ENCODE assay signal across 15 mouse cellular contexts in the genomic region with DNA sequence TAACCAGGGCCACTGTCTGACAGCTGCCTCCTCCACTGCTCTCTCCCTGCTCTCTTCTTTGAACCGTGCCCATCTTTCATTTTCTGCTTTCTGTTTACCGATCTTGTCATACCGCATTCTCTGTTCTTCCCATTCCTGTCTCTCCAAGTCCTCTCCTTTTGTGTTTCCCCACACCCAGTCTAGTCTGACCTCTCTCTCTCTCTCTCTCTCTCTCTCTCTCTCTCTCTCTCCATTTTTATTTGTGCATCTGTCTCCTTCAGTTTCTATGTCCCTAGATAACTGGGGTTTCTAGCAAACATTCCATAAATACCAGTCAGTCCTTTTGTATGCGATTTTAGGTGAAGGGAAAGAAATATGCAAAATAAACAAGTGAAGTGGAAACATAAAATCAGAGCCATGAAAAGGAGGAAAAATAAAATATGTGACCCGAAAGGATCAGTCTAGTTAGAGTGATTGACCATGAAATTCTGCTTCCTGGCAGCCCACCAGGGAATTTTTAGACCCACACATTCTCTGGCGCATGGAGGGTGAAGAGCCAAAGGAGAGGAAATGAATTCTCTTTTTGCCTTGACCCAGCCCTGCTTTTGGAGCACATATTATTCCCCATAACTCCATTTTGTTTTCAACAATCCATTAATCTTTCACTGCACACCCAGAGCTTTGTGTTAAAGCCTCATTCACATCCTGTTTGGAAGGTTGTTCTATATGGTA. TPM values are rescaled to one million over a fixed set of nuclear protein-coding genes. Genes with fewer than 3 reads are reported as not detected.
DNase-seq lines count a peak whose midpoint lies in the region; ATAC-seq and TF ChIP-seq lines count a peak whose summit lies in the region.
"Had no signal": no experiment of that assay in that cellular context is flagged by ENCODE, and none has a peak within 500 bp of the region (broad histone marks: within the 10 kb centered on the region; RNA-seq: fewer than 3 reads in every experiment).

No protein-coding gene starts in this region.

- ATAC-seq in lung, embryonic 15.5 days (ENCODE audit: borderline replicate concordance, extremely low read depth, low FRiP score, low TSS enrichment): peak; percentile 74
- ATAC-seq in forebrain, postnatal 0 days: no peak
- ATAC-seq: activated CD4-positive, CD25-positive, alpha-beta regulatory T cell, adult 4 months; forebrain, embryonic 13.5 days; liver, embryonic 12.5 days had no signal

- no peaks in the 10 kb centered on the region for H3K27me3 ChIP-seq in lung, embryonic 15.5 days
- no peaks in the 10 kb centered on the region for H3K27me3 ChIP-seq in forebrain, postnatal 0 days (ENCODE audit: insufficient read depth, low read length)
- H3K27me3 ChIP-seq: forebrain, embryonic 13.5 days; liver, embryonic 12.5 days had no signal

- no peak for TF ChIP-seq CTCF in forebrain, postnatal 0 days (IDR thresholded peaks at IDR 0.05; ENCODE audit: low read depth)

- DNase-seq in cerebellum, postnatal 14 days: peak; percentile 10 to 15
- no peak for DNase-seq in cerebellum, postnatal 25 days
- DNase-seq in lung, postnatal 25 days (ENCODE audit: low spot score): no peak
- DNase-seq in kidney, postnatal 36 days: peak; percentile 34 to 57
- no peak for DNase-seq in forebrain, postnatal 0 days
- no peak for DNase-seq in spleen, postnatal 14 days (ENCODE audit: low spot score in 2 of 2)
- no peak for DNase-seq in c-Kit-positive CD71-positive TER-119-positive erythroid progenitor cells, embryonic 14.5 days (ENCODE audit: low spot score)
- DNase-seq: cerebellum, adult 18-20 months had no signal

- 25% methylated on average over 6 of the region's 6 CpGs for WGBS in lung, embryonic 15.5 days
- 80% methylated on average over 6 of the region's 6 CpGs for WGBS in forebrain, postnatal 0 days

- H3K36me3 ChIP-seq in lung, embryonic 15.5 days: no peaks in the 10 kb centered on the region
- no peaks in the 10 kb centered on the region for H3K36me3 ChIP-seq in forebrain, postnatal 0 days (ENCODE audit: insufficient read depth)
- H3K36me3 ChIP-seq: liver, embryonic 12.5 days had no signal

- H3K4me2 ChIP-seq in lung, embryonic 15.5 days: peak overlapping the region; percentile 24
- no peak overlapping the region for H3K4me2 ChIP-seq in forebrain, postnatal 0 days (ENCODE audit: low read depth)
- H3K4me2 ChIP-seq: forebrain, embryonic 13.5 days; liver, embryonic 12.5 days had no signal

- H3K9me3 ChIP-seq in lung, embryonic 15.5 days: no peaks in the 10 kb centered on the region
- H3K9me3 ChIP-seq in forebrain, postnatal 0 days (ENCODE audit: low read length): no peaks in the 10 kb centered on the region
- H3K9me3 ChIP-seq: forebrain, embryonic 13.5 days; liver, embryonic 12.5 days had no signal

- H3K9ac ChIP-seq in lung, embryonic 15.5 days: no peak overlapping the region
- no peak overlapping the region for H3K9ac ChIP-seq in forebrain, postnatal 0 days
- H3K9ac ChIP-seq: forebrain, embryonic 13.5 days; liver, embryonic 12.5 days had no signal

- peak overlapping the region; percentile 78 for H3K27ac ChIP-seq in lung, embryonic 15.5 days
- no peak overlapping the region for H3K27ac ChIP-seq in forebrain, postnatal 0 days (ENCODE audit: low read depth, low read length)
- H3K27ac ChIP-seq: forebrain, embryonic 13.5 days; liver, embryonic 12.5 days had no signal

- H3K4me3 ChIP-seq in lung, embryonic 15.5 days: no peak overlapping the region
- no peak overlapping the region for H3K4me3 ChIP-seq in forebrain, postnatal 0 days (ENCODE audit: low read depth, low read length)
- H3K4me3 ChIP-seq: forebrain, embryonic 13.5 days; liver, embryonic 12.5 days had no signal

- peaks cover 35% of the 10 kb centered on the region for H3K4me1 ChIP-seq in lung, embryonic 15.5 days
- H3K4me1 ChIP-seq in forebrain, postnatal 0 days (ENCODE audit: insufficient read depth): no peaks in the 10 kb centered on the region
- H3K4me1 ChIP-seq: forebrain, embryonic 13.5 days; liver, embryonic 12.5 days had no signal

RNA-seq across cellular contexts. Expression of a gene that starts 11.7 kb away (rescaled TPM):
- polyA plus RNA-seq in lung, embryonic 15.5 days (2015; fragmentation: Nextera tagmentation; extraction: Ambion mirVana): 47.7 and 48.2 TPM in 2 replicates
- total RNA-seq in forebrain, postnatal 0 days (2014; rRNA removed): 0.38 and 1.8 TPM in 2 replicates
- 1.1 and 1.9 TPM in 2 replicates for polyA plus RNA-seq in forebrain, postnatal 0 days (2015; fragmentation: Nextera tagmentation; extraction: Ambion mirVana)
- total RNA-seq: hematopoietic stem cell, adult 5-6 weeks; megakaryocyte-erythroid progenitor cell, adult 5-6 weeks; MEL had no signal
- polyA plus RNA-seq: activated CD4-positive, CD25-positive, alpha-beta regulatory T cell, adult 4 months had no signal

Comparison
In these comparisons a context has a peak if more than half of its experiments do, and no peak if none do; other contexts are left out.
1. DNase-seq: peak in cerebellum, postnatal 14 days (2 of 2) and kidney, postnatal 36 days (2 of 2); none in cerebellum, postnatal 25 days (0 of 2), lung, postnatal 25 days (single experiment), forebrain, postnatal 0 days (single experiment), spleen, postnatal 14 days (0 of 2) and c-Kit-positive CD71-positive TER-119-positive erythroid progenitor cells, embryonic 14.5 days (single experiment).
2. RNA of a gene that starts 11.7 kb away (polyA plus RNA-seq): 47.7 to 48.2 TPM in lung, embryonic 15.5 days; 1.1 to 1.9 TPM in forebrain, postnatal 0 days; every median in the first group is over 10 times any median in the second.